Mouse (Mus musculus): ENCODE measurements around the gene Bnip3.

DNA sequence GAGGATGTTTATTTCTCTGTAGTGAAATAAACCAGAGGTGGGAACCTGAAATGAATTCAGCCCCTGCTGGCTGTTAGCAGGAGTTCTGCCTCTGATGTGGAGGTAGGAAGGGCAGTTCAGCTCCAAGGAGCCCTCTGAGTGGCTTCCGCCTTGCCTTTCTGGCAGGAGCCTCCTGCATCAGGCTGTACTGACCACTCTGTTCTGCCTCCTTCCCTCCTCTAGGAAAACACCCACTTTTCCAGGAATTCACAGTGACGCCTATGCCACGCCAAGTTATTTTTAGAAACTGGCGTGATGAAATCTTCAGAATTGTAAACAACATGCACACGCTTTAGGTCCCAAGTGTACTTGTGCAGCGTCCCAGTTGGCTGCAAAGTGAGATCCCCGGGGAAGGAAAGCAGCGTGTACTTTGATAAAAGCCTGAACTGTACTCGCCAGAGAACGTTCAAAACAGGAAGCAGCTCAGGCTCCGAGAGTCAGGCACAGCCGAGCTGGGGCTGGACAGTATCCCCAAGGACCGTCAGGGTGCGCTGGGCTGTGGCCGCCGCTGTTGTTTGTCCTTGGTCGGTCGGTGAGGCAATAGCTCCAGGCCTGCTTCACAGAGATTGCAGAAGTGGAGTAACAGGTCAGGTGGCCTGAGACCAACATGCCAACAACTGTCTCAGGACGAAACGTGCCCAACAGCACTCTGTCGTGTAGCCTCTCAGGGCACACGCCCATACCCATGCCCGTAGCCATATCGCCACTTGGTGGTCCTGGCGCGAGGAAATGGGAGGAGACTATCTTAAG lies 10.0 kb upstream of the Bnip3 start:
- no peak; the same call in 1 of the 2 replicates for TF ChIP-seq CTCF (conservative IDR thresholded peaks at IDR 0.05; ENCODE audit: low read length)
- no peak for TF ChIP-seq NANOG (IDR thresholded peaks at IDR 0.05; ENCODE audit: borderline replicate concordance, low read length)
- no peak for TF ChIP-seq POU5F1 (IDR thresholded peaks at IDR 0.05; ENCODE audit: borderline replicate concordance, low read length)

All from E14TG2a.4 (cell line).